Mouse (Mus musculus) olfactory bulb, adult 2 months (tissue): ENCODE data around the gene Slc47a2.

Experiments used
- CTCF ChIP-seq: fragments of 200-500 bp; IDR thresholded peaks from 2 replicates; pipeline ENCODE4 v1.5.1; 2012; ENCODE audit warnings: low read depth, mild to moderate bottlenecking, low read length, moderate library complexity; ENCODE audit not compliant: insufficient read depth
- POLR2A ChIP-seq: fragments of 200-500 bp; IDR thresholded peaks from 2 replicates; pipeline ENCODE4 v1.6.1; 2012; ENCODE audit warnings: mild to moderate bottlenecking, low read depth, low read length, moderate library complexity; ENCODE audit not compliant: insufficient read depth

GRCm38 (mm10) chr11:61263841-61264240 lies 78.8 kb downstream of the Slc47a2 start:
- TF ChIP-seq CTCF (no peak), POLR2A (no peak)
